Mouse (Mus musculus) forebrain, postnatal 0 days (tissue): ENCODE measurements at regions not wholly inside any gene's neighbourhood (a gene's known extent, or its start where the extent isn't known, plus 50 kb on each side); places are given as distances from the start of the nearest gene placed in this dataset.
"Not testable (repeated sequence)": the region's sequence is repeated elsewhere in the genome, so short reads cannot be mapped to it uniquely, and the experiment has no call there.

Experiments used
- ATAC-seq: fragments of 200-750 bp; cut with Nextera tagmentation; 2 replicates; pipeline ENCODE4 v1.8.0; 2017; ENCODE audit warnings: mild to moderate bottlenecking, moderate library complexity
- DNase-seq: peaks from one replicate; pipeline ENCODE4 v3.0.0-alpha.2; 2015
- H3K27ac ChIP-seq: fragments of 300-500 bp; sonication (generic); 2 replicates; pipeline ENCODE4 v1.5.1; 2014; ENCODE audit warnings: low read depth, mild to moderate bottlenecking, antibody characterized with exemption, low read length, moderate library complexity, mixed read lengths
- H3K27me3 ChIP-seq: fragments of 300-500 bp; sonication (generic); 2 replicates; pipeline ENCODE4 v1.6.1; 2014; ENCODE audit warnings: mild to moderate bottlenecking, low read length, mixed read lengths; ENCODE audit not compliant: insufficient read depth
- H3K36me3 ChIP-seq: fragments of 300-500 bp; sonication (generic); 2 replicates; pipeline ENCODE4 v1.6.1; 2014; ENCODE audit warnings: mild to moderate bottlenecking, moderate library complexity; ENCODE audit not compliant: insufficient read depth
- H3K4me1 ChIP-seq: fragments of 300-500 bp; sonication (generic); 2 replicates; pipeline ENCODE4 v1.6.1; 2014; ENCODE audit warnings: antibody characterized with exemption; ENCODE audit not compliant: insufficient read depth
- H3K4me2 ChIP-seq: fragments of 300-500 bp; sonication (generic); 2 replicates; pipeline ENCODE4 v1.6.1; 2014; ENCODE audit warnings: low read depth, mild to moderate bottlenecking, moderate library complexity
- H3K4me3 ChIP-seq: fragments of 300-500 bp; sonication (generic); 2 replicates; pipeline ENCODE4 v1.5.1; 2014; ENCODE audit warnings: low read depth, low read length, mixed read lengths
- H3K9ac ChIP-seq: fragments of 300-500 bp; sonication (generic); 2 replicates; pipeline ENCODE4 v1.6.1; 2014; ENCODE audit warnings: mild to moderate bottlenecking
- H3K9me3 ChIP-seq: fragments of 300-500 bp; sonication (generic); 2 replicates; pipeline ENCODE4 v1.6.1; 2016; ENCODE audit warnings: low read length
- CTCF ChIP-seq: sonication (generic); IDR thresholded peaks from 2 replicates; pipeline ENCODE4 v1.5.1; 2016; ENCODE audit warnings: antibody characterized with exemption, control low read depth, low read depth
- WGBS: fragments of 180-500 bp; shearing (Covaris S2); extraction: QIAGEN DNeasy Blood & Tissue Kit; methylation state at CpG from one replicate; pipeline ENCODE4 v1.1.7; 2014; 5-methylcytosine and 5-hydroxymethylcytosine counted together

- H3K9me3 ChIP-seq = no peaks in the 10 kb centered on the region
- ATAC-seq = no peak
- no peak overlapping the region for H3K9ac ChIP-seq
- no peaks in the 10 kb centered on the region for H3K4me1 ChIP-seq
- H3K4me2 ChIP-seq = no peak overlapping the region
- TF ChIP-seq CTCF = no peak
- no peak overlapping the region for H3K27ac ChIP-seq
- no peak for DNase-seq
- H3K36me3 ChIP-seq = no peaks in the 10 kb centered on the region
- 89% methylated on average over 6 of the region's 6 CpGs for WGBS
- H3K27me3 ChIP-seq = no peaks in the 10 kb centered on the region
- H3K4me3 ChIP-seq = no peak overlapping the region
Measured at GRCm38 (mm10) chr10:6590211-6590610, 168.1 kb upstream of the Oprm1 start.

GRCm38 (mm10) chr10:6597256-6597655, 161.1 kb upstream of the Oprm1 start:
- ATAC-seq = no peak
- H3K27ac ChIP-seq = no peak overlapping the region
- no peak overlapping the region for H3K4me3 ChIP-seq
- no peak overlapping the region for H3K4me2 ChIP-seq
- H3K27me3 ChIP-seq = no peaks in the 10 kb centered on the region
- H3K9me3 ChIP-seq = no peaks in the 10 kb centered on the region
- H3K36me3 ChIP-seq = no peaks in the 10 kb centered on the region
- TF ChIP-seq CTCF = no peak
- no peak for DNase-seq
- no peak overlapping the region for H3K9ac ChIP-seq
- no peaks in the 10 kb centered on the region for H3K4me1 ChIP-seq

DNA sequence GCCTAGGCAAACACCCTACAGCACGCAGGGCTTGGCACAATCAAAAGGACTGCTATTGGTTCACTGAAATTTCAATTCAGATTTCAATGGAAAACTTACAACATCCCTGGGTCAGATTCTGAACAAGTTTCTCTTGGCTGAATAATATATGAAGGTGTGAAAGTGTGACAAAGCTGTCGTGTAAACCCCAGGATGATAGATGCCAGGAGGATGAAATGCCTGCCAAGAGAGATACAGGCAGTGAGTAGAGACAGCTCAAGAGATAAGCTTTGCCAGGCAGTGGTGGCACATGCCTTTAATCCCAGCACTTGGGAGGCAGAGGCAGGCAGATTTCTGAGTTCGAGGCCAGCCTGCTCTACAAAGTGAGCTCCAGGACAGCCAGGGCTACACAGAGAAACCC, 159.7 kb upstream of the Oprm1 start:
- H3K27me3 ChIP-seq, H3K4me2 ChIP-seq, ATAC-seq, H3K27ac ChIP-seq, H3K4me1 ChIP-seq, DNase-seq, H3K9ac ChIP-seq, H3K9me3 ChIP-seq, H3K36me3 ChIP-seq, H3K4me3 ChIP-seq: not testable (repeated sequence)
- 79% methylated on average over 3 of the region's 3 CpGs for whole genome bisulfite sequencing

DNA sequence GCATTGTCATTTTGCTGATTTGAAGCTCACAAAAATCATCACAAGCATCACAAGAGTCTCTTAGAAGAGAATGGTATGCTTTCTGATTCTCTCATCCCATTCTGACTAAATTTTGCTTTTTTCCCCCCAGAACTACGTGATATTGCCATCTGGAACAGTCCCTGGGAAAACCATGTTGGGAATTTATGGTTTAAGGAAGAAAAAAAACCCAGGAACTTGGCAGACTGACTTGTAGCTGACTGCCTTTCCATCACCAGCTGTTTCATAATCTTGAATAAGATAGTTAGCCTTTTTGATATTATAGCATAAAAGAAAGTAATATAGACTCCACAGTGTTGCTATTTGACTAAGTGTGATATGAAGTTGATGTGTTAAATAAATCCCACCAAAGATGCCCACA, 110.7 kb upstream of the Oprm1 start:
- WGBS = 21% methylated on average over 1 of the region's 1 CpGs
- Histone ChIP-seq H3K4me2 (no peak overlapping the region), H3K27ac (no peak overlapping the region), H3K9ac (no peak overlapping the region), H3K4me1 (no peaks in the 10 kb centered on the region), H3K4me3 (no peak overlapping the region), H3K36me3 (no peaks in the 10 kb centered on the region), H3K9me3 (no peaks in the 10 kb centered on the region), H3K27me3 (no peaks in the 10 kb centered on the region)
- ATAC-seq (peak; percentile 36; the same call in 1 of the 2 replicates), DNase-seq (peak; percentile 13)
- no peak for TF ChIP-seq CTCF

DNA sequence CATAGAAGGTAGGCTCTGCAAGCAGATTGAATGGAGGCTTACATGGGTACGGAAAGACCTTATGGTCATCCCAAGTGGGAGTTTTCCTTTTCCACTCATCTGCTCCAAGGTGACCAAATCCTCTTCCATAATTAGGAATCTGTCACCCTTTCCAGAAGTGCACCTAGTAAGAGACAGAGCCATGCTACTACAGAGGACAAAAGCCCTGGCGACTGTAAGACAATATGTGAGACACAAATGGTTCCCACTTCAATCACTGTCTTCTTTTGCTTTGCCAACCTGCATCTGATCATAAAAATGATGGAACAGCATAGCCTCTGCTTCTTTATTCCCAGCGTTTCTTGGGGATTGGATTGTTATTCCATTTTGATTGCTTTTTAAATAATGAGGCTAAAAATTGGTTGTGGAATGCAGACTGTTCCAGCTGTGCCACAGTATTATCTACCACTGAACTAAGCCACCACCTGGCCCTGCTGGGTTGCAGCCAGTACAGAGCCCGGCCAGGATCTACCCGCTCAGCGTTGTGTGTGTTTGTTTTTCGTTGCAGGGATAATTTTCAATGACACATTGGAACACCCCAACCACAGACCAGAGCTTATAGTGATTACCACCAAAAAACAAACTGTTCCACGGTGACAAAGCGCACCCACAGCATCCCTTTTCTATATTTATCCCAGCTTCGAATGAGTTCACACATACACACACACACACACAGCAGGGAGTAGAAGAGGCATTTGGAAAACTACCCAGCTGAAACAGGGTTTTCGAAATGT, 72.8 kb upstream of the Oprm1 start:
- Histone ChIP-seq H3K4me1 (no peaks in the 10 kb centered on the region), H3K27ac (no peak overlapping the region), H3K9ac (no peak overlapping the region), H3K36me3 (no peaks in the 10 kb centered on the region), H3K4me2 (no peak overlapping the region), H3K9me3 (no peaks in the 10 kb centered on the region), H3K27me3 (no peaks in the 10 kb centered on the region), H3K4me3 (no peak overlapping the region)
- DNase-seq = peak; percentile 2
- peak; percentile 64 for ATAC-seq
- 55% methylated on average over 11 of the region's 11 CpGs for WGBS
- no peak for TF ChIP-seq CTCF

DNA sequence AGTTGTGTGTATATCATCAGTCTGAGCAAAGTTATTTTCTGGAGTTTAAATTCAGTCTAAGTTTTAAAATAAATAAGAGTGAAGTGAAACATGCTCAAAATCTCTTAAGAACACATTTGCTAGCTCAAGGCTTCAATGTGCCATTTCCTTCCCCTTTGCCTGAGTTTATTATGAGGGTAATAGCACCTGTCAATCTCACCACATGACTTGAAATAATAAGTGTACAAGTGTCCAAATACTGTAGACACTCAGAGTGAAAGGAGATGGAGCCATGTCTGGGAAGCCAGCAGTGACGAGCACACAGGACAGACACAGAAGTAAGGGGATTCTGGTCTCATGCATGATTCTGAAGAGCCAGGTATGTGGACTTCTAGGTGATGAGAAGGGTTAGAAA, 72.2 kb upstream of the Oprm1 start:
- H3K4me1 ChIP-seq = no peaks in the 10 kb centered on the region
- no peak overlapping the region for H3K9ac ChIP-seq
- no peaks in the 10 kb centered on the region for H3K9me3 ChIP-seq
- TF ChIP-seq CTCF = no peak
- no peak overlapping the region for H3K27ac ChIP-seq
- DNase-seq (no peak), ATAC-seq (no peak)
- no peak overlapping the region for H3K4me3 ChIP-seq
- 70% methylated on average over 1 of the region's 1 CpGs for WGBS
- no peaks in the 10 kb centered on the region for H3K36me3 ChIP-seq
- H3K27me3 ChIP-seq = no peaks in the 10 kb centered on the region
- no peak overlapping the region for H3K4me2 ChIP-seq
